Mouse (Mus musculus): ENCODE data around the gene Rnf144a.

- no peak for TF ChIP-seq EP300 (IDR thresholded peaks at IDR 0.05; ENCODE audit: low read depth)
- no peak for TF ChIP-seq CTCF (IDR thresholded peaks at IDR 0.05; ENCODE audit: low read depth)
Observed at GRCm38 (mm10) chr12:26373721-26374120, 41.3 kb downstream of the Rnf144a start.
